Mouse (Mus musculus): ENCODE data around the gene Dock7.

GRCm38 (mm10) chr4:99122786-99123185 lies 2.1 kb upstream of the Dock7 start:
- TF ChIP-seq CTCF (IDR thresholded peaks at IDR 0.05; ENCODE audit: low read depth) (no peak), EP300 (IDR thresholded peaks at IDR 0.05; ENCODE audit: low read depth) (no peak)
